Mouse (Mus musculus): Measurements from ENCODE around the gene Tpd52l1. TPM values are rescaled to one million over a fixed set of nuclear protein-coding genes. Genes with fewer than 3 reads are reported as not detected.
"Not testable (repeated sequence)": the region's sequence is repeated elsewhere in the genome, so short reads cannot be mapped to it uniquely, and the experiment has no call there.

Tpd52l1 gene
- polyA plus RNA-seq, 1 experiment from 2014 or later: 51.1 TPM

DNA sequence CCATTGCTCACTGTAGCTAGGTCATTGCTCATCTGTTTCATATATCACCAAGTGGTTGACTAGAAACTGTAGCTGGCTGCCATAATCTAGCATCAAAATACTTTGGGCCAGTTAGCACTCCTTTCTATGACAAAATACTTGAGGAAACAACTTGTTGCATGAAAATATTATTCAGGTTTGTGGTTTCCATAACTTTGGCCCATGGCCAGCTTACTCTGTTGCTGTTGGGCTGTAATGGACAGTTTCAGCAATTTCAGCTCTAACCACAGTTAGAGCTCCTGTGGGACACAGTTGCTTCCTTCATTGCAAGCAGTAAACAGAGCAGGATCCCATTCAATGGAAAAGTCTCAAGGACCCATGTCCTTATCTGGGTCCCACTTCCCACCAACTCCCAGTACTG, 4.3 kb downstream of the Tpd52l1 start:
- no peak overlapping the region for H3K27ac ChIP-seq
- no peaks in the 10 kb centered on the region for H3K9me3 ChIP-seq (ENCODE audit: control insufficient read depth, low read length)
- no peaks in the 10 kb centered on the region; the same call in 1 of the 2 replicates for H3K4me1 ChIP-seq (replicated peaks; ENCODE audit: control insufficient read depth, insufficient read depth, low read length)
- no peaks in the 10 kb centered on the region for H3K36me3 ChIP-seq (replicated peaks; ENCODE audit: control insufficient read depth, insufficient read depth)
- H3K27me3 ChIP-seq (ENCODE audit: control insufficient read depth, insufficient read depth, low read length): no peaks in the 10 kb centered on the region
- DNase-seq (ENCODE audit: low spot score) (no peak), ATAC-seq (ENCODE audit: low FRiP score) (no peak)
- H3K9ac ChIP-seq: no peak overlapping the region
- H3K4me3 ChIP-seq (replicated peaks; ENCODE audit: low read length): no peak overlapping the region
- H3K4me2 ChIP-seq (replicated peaks): no peak overlapping the region

DNA sequence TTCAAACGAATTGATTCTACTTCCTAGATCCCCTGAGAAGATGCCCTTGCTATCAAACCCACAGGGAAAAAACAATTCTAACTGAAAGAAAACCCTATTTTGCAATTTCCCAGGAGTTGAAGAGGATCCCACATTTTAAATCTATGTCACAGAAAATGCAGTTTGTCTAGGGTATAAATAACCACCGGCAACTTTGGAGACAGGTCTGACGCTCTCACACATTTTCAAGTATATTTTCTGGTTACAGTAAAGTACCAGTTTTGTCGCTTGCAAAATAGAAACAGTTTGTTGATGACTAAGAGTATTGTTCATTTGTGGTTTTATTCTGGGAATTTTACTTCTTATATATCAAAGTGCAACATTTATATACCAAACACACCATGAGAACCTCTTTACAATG, 9.7 kb downstream of the Tpd52l1 start:
- Histone ChIP-seq H3K27me3 (ENCODE audit: control insufficient read depth, insufficient read depth, low read length) (no peaks in the 10 kb centered on the region), H3K4me3 (replicated peaks; ENCODE audit: low read length) (no peak overlapping the region), H3K9me3 (ENCODE audit: control insufficient read depth, low read length) (no peaks in the 10 kb centered on the region), H3K4me2 (replicated peaks) (no peak overlapping the region), H3K4me1 (replicated peaks; ENCODE audit: control insufficient read depth, insufficient read depth, low read length) (no peaks in the 10 kb centered on the region), H3K27ac (no peak overlapping the region), H3K36me3 (replicated peaks; ENCODE audit: control insufficient read depth, insufficient read depth) (no peaks in the 10 kb centered on the region), H3K9ac (no peak overlapping the region)
- WGBS: 83% methylated on average over 4 of the region's 4 CpGs
- DNase-seq (ENCODE audit: low spot score) (no peak), ATAC-seq (ENCODE audit: low FRiP score) (no peak)

DNA sequence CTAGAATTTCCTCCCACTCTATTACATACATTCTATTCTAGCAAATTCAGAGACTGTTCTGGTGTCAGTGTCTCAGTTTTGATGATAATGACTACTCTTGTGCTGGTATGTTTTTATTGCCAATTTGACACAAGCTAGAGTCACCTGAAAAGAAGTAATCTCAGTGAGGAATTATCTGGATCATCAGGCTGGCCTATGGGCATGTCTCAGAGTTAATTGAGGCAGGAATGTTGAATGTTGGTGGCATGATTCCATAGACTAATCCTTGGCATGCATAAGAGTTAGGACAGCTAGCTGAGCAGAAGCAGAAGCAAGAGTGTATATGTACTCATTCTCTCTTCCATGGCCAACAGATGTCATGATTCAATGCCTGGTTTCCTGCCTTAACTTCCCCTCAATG, 27.8 kb downstream of the Tpd52l1 start:
- no peak for DNase-seq (ENCODE audit: low spot score)
- Histone ChIP-seq H3K4me1 (replicated peaks; ENCODE audit: control insufficient read depth, insufficient read depth, low read length) (no peaks in the 10 kb centered on the region), H3K4me3 (replicated peaks; ENCODE audit: low read length) (no peak overlapping the region), H3K9ac (no peak overlapping the region), H3K27me3 (ENCODE audit: control insufficient read depth, insufficient read depth, low read length) (no peaks in the 10 kb centered on the region), H3K27ac (no peak overlapping the region), H3K4me2 (replicated peaks) (no peak overlapping the region), H3K9me3 (ENCODE audit: control insufficient read depth, low read length) (no peaks in the 10 kb centered on the region), H3K36me3 (replicated peaks; ENCODE audit: control insufficient read depth, insufficient read depth) (no peaks in the 10 kb centered on the region)
- ATAC-seq (ENCODE audit: low FRiP score): no peak

DNA sequence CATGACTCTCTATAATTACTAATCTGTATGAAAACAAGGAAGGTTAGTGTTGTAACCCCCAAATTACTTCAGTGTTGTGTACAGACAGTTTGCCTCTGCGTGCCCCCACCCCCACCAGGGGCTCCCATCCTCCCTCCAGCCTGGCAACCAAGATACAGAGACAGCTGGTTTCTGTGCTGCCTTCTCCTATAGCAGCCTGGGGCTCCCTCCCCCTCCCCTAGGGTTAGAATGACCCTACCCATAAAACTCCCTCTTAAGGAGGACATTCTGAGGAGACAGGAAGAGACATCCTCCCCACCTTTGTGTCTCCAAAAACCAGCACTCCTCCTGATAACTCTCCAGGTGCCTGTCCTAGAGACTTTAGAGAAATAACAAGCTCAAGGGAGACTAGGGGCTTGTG, 52.8 kb downstream of the Tpd52l1 start:
- Histone ChIP-seq H3K4me2 (replicated peaks) (no peak overlapping the region), H3K4me3 (replicated peaks; ENCODE audit: low read length) (no peak overlapping the region), H3K36me3 (replicated peaks; ENCODE audit: control insufficient read depth, insufficient read depth) (no peaks in the 10 kb centered on the region), H3K27ac (no peak overlapping the region), H3K9me3 (ENCODE audit: control insufficient read depth, low read length) (no peaks in the 10 kb centered on the region), H3K27me3 (ENCODE audit: control insufficient read depth, insufficient read depth, low read length) (no peaks in the 10 kb centered on the region), H3K9ac (no peak overlapping the region), H3K4me1 (replicated peaks; ENCODE audit: control insufficient read depth, insufficient read depth, low read length) (no peaks in the 10 kb centered on the region)
- DNase-seq (ENCODE audit: low spot score) (no peak), ATAC-seq (ENCODE audit: low FRiP score) (no peak)
- 30% methylated on average over 1 of the region's 1 CpGs for WGBS

DNA sequence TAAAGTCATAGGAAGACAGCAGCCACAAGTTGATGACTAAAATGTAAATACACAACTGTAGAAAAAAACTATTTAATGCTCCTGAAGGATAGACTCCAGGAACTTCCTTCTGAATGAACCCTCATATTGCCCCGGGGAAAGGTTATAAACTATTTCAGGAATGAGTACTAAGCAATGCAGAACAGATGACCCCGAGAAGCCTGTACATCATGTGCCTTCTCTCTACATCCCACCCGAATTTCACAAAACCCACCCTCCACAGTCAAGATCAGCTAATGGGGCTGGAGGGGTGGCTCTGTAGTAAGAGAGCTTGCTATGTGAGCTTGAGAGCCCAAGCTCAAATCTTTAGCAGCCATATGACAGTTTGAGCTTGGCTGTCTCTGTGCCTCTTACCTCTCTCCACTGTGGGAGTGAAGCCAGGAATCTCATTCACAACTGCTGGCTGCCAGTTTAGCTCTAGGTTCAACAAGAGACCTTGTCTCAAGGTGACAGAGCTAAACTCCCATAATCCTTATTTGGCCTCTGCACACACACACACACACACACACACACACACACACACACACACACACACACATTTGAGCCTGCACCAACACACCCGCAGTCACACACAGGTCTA, 54.9 kb downstream of the Tpd52l1 start:
- ATAC-seq (ENCODE audit: low FRiP score): no peak
- Histone ChIP-seq H3K4me2 (replicated peaks) (no peak overlapping the region), H3K27ac (no peak overlapping the region), H3K36me3 (replicated peaks; ENCODE audit: control insufficient read depth, insufficient read depth) (no peaks in the 10 kb centered on the region), H3K4me1 (replicated peaks; ENCODE audit: control insufficient read depth, insufficient read depth, low read length) (no peaks in the 10 kb centered on the region), H3K9me3 (ENCODE audit: control insufficient read depth, low read length) (no peaks in the 10 kb centered on the region), H3K27me3 (ENCODE audit: control insufficient read depth, insufficient read depth, low read length) (no peaks in the 10 kb centered on the region), H3K9ac (no peak overlapping the region), H3K4me3 (replicated peaks; ENCODE audit: low read length) (no peak overlapping the region)
- no peak for DNase-seq (ENCODE audit: low spot score)
- 87% methylated on average over 4 of the region's 4 CpGs for WGBS

DNA sequence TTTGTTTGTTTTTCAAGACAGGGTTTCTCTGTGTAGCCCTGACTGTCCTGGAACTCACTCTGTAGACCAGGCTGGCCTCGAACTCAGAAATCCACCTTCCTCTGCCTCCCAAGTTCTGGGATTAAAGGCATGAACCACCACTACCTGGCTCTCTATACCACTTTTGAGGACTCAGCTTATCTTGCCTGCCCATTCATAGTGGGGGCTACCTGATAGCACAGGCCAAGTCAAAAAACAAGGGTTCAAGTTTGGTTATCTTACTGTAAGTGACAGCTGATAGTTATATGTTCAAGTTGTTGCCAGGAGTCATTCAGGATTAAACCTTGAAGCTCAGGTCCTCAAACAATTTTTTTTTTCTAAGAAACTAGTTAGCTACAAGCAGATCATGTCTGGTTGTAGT, 57.2 kb downstream of the Tpd52l1 start:
- not testable (repeated sequence) for ATAC-seq (ENCODE audit: low FRiP score); H3K9me3 ChIP-seq (ENCODE audit: control insufficient read depth, low read length); H3K27ac ChIP-seq; H3K4me1 ChIP-seq (replicated peaks; ENCODE audit: control insufficient read depth, insufficient read depth, low read length); H3K4me2 ChIP-seq (replicated peaks); H3K9ac ChIP-seq; DNase-seq (ENCODE audit: low spot score); H3K36me3 ChIP-seq (replicated peaks; ENCODE audit: control insufficient read depth, insufficient read depth); H3K4me3 ChIP-seq (replicated peaks; ENCODE audit: low read length); H3K27me3 ChIP-seq (ENCODE audit: control insufficient read depth, insufficient read depth, low read length)
- 90% methylated on average over 1 of the region's 1 CpGs for WGBS

DNA sequence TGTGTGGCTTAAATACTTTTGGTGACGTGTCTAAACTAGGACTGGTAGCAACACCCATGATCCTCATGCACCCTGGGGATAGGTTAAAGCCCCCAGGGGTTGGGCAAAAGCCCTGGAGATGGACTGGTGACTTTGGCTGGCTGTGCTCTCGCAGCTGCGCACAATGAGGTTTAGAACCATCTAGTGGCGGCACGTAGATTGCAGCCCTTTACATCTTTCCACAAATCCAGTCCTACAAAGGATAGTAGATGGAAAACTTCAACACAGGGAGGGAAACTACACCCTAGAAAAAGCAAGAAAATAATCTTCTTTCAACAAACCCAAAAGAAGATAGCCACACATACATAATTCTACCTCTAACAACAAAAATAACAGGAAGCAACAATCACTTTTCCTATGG, 75.6 kb downstream of the Tpd52l1 start:
- not testable (repeated sequence) for DNase-seq (ENCODE audit: low spot score); H3K4me1 ChIP-seq (replicated peaks; ENCODE audit: control insufficient read depth, insufficient read depth, low read length); H3K27ac ChIP-seq; H3K4me3 ChIP-seq (replicated peaks; ENCODE audit: low read length); H3K36me3 ChIP-seq (replicated peaks; ENCODE audit: control insufficient read depth, insufficient read depth); H3K4me2 ChIP-seq (replicated peaks); H3K27me3 ChIP-seq (ENCODE audit: control insufficient read depth, insufficient read depth, low read length); ATAC-seq (ENCODE audit: low FRiP score); H3K9me3 ChIP-seq (ENCODE audit: control insufficient read depth, low read length); H3K9ac ChIP-seq
- WGBS: 9% methylated on average over 4 of the region's 5 CpGs

DNA sequence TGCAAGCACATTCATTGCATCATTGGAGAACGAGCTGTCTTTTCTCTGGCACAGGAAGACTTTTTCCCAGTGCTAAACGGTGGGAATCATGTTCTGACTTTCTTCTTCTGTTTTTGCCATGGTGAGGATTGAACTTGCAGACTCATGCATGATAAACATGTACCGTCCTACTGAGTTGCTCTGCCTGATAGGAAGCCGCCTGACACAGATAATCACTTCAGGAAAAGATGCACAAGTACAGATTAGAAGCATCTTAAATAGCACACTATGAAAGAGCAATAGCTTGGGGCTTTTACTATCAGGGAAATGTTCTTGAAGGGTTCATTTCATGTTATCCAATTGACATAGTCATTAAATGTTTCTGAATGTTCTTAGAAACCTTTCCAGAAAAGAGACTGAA, 86.0 kb downstream of the Tpd52l1 start:
- DNase-seq (ENCODE audit: low spot score) (peak; percentile 20), ATAC-seq (ENCODE audit: low FRiP score) (no peak)
- no peaks in the 10 kb centered on the region for H3K36me3 ChIP-seq (replicated peaks; ENCODE audit: control insufficient read depth, insufficient read depth)
- no peak overlapping the region for H3K4me3 ChIP-seq (replicated peaks; ENCODE audit: low read length)
- no peaks in the 10 kb centered on the region for H3K9me3 ChIP-seq (ENCODE audit: control insufficient read depth, low read length)
- WGBS: 86% methylated on average over 4 of the region's 4 CpGs
- H3K4me2 ChIP-seq (replicated peaks): no peak overlapping the region
- no peaks in the 10 kb centered on the region for H3K4me1 ChIP-seq (replicated peaks; ENCODE audit: control insufficient read depth, insufficient read depth, low read length)
- no peak overlapping the region for H3K27ac ChIP-seq
- no peaks in the 10 kb centered on the region for H3K27me3 ChIP-seq (ENCODE audit: control insufficient read depth, insufficient read depth, low read length)
- no peak overlapping the region for H3K9ac ChIP-seq

DNA sequence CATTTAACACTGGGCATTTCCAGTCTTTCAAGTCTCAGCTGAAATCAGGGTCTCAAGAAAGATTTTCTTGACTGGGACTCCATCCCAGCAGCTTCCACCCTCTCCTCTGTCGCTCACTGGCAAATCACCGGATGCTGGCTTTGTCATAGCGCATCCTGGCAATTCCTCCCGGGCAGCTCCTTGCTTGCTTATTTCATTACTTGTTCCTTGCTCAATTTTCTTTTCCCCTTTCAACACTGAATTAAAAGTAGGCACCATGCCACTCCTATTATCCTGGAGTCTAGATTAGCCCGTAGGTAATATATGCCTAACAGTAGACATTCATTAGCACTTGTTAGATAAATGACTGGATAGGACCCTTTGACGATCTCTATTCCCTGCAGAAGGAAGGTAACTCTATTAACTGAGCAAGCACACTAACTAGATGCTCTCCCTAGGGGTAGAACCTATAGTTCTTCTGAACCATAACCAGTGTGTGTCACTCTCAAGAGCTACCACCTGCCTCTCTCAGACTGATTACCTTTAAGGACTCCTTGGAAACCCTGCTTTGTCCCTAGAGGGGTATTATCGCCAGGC, 90.8 kb downstream of the Tpd52l1 start:
- H3K4me3 ChIP-seq (replicated peaks; ENCODE audit: low read length): no peak overlapping the region
- H3K4me2 ChIP-seq (replicated peaks): no peak overlapping the region
- peak; percentile 47; the same call in 1 of the 2 replicates for ATAC-seq (ENCODE audit: low FRiP score)
- H3K4me1 ChIP-seq (replicated peaks; ENCODE audit: control insufficient read depth, insufficient read depth, low read length): no peaks in the 10 kb centered on the region
- H3K27ac ChIP-seq: no peak overlapping the region
- no peaks in the 10 kb centered on the region for H3K27me3 ChIP-seq (ENCODE audit: control insufficient read depth, insufficient read depth, low read length)
- no peaks in the 10 kb centered on the region for H3K9me3 ChIP-seq (ENCODE audit: control insufficient read depth, low read length)
- no peaks in the 10 kb centered on the region for H3K36me3 ChIP-seq (replicated peaks; ENCODE audit: control insufficient read depth, insufficient read depth)
- no peak overlapping the region for H3K9ac ChIP-seq
- WGBS: 71% methylated on average over 7 of the region's 7 CpGs
- peak; percentile 24 for DNase-seq (ENCODE audit: low spot score)

DNA sequence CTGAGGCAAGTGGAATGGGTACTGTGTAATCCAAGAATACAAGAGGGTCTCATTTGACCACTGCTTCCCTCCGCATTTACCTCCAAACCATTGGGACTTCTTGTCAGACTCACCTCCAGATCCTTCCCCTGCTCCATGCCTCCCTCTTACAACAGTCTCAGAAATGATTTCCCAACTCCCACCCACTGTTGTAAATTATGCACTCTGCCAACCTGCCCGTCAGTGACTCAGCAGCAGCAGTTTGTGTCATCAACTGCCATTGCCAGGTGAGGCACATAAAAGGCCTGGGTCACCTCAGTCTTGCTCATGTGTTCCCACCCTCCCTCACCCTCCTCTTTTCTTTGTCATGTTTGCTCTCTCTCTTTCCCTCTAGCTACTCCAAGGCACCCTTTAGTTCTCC, 91.6 kb downstream of the Tpd52l1 start:
- ATAC-seq (ENCODE audit: low FRiP score): no peak

More for the DNA sequence above, 91.6 kb downstream of the Tpd52l1 start:
- Histone ChIP-seq H3K27me3 (ENCODE audit: control insufficient read depth, insufficient read depth, low read length) (no peaks in the 10 kb centered on the region), H3K9ac (no peak overlapping the region), H3K4me2 (replicated peaks) (no peak overlapping the region), H3K4me3 (replicated peaks; ENCODE audit: low read length) (no peak overlapping the region), H3K4me1 (replicated peaks; ENCODE audit: control insufficient read depth, insufficient read depth, low read length) (no peaks in the 10 kb centered on the region), H3K27ac (no peak overlapping the region), H3K36me3 (replicated peaks; ENCODE audit: control insufficient read depth, insufficient read depth) (no peaks in the 10 kb centered on the region), H3K9me3 (ENCODE audit: control insufficient read depth, low read length) (no peaks in the 10 kb centered on the region)
- DNase-seq (ENCODE audit: low spot score): no peak
- 83% methylated on average over 2 of the region's 2 CpGs for WGBS

Measured in hindbrain, embryonic 14.5 days (tissue).